Mouse (Mus musculus): ENCODE measurements around the gene Omt2b. TPM values are rescaled to one million over a fixed set of nuclear protein-coding genes. Genes with fewer than 3 reads are reported as not detected.
"Not testable (repeated sequence)": the region's sequence is repeated elsewhere in the genome, so short reads cannot be mapped to it uniquely, and the experiment has no call there.

The Omt2b gene
- not detected for total RNA-seq (2021)

DNA sequence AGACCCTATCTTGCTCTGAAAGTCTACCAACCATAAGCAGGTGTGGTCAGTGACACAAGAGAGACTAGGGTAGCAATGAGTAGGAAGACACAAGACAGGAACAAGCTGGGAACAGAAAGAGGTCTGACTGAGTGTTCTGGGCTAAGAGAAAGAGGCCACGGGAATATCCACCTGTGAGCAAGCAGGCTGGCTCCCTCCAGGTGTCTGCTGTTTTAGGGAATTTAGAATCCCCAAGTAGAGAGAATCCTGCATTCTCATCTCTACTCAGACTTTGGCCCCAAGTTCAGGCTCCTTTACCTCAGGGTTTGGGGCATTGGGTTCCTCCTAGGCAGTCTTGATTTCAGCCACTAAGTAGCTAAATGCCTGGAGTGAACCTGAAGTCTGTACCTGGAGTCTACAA lies at the start of gene Omt2b:
TSS of gene Omt2b (plus strand) at position 301 of the 400 bp plus-strand sequence.
- DNase-seq (ENCODE audit: low spot score in 2 of 2); intact Hi-C loops (cut with DNase I): not testable (repeated sequence)

DNA sequence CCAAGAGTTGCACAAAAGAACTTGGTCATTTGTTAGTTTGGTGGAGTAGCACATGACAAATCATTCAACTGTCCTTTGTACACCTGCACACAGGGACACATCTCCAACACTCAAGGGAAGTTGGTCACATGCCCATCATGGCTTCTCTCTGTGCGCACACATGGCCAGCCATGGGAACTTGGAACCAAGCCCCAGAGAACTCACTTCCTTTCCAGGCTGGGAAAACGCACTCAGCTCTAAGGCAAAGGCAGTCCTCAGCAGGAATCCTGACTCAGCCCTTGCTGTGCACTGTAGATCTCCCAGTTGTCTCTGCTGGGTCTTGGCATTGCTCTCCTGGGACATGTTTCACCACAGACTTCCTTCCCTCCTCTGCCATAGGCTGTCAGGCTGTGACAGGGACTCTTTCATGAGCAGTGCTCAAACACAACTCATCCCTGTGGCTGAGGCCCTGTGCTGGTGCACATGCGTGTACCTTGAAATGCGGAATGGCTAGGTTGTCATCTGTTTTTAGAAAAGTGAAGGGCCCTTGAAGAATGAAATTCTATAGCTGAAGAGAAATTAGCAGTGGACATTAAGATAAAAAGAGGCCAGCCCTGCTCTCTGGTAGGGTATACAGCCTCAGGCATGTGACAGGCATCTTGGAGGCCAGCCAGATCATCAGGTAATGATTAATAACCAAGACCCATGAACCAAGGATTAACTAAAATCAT lies 45.2 kb upstream of the Omt2b start:
- DNase-seq (ENCODE audit: low spot score in 2 of 2); intact Hi-C loops (cut with DNase I): not testable (repeated sequence)

GRCm38 (mm10) chr9:78289063-78289462 lies 38.3 kb upstream of the Omt2b start:
- intact Hi-C loops (cut with DNase I); DNase-seq (ENCODE audit: low spot score in 2 of 2): not testable (repeated sequence)

DNA sequence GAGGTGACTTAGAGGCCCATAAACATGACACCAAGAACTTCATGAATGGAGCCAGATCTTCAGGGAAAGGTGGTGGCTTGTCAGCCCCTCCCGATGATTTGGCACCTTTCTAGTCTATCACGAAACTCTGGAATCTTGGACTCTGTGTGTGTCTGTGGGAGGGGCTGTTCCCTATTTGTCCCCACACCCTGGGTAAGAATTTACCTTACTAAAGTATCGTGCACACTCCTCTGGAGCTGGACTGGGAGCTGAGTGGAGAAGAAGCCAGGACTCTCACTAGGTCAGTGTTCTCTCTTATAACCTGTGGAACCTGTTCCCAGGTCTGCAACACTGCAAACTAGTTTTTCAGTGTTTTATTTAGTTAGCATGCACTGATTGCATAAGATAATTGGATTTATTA lies 37.7 kb upstream of the Omt2b start, which contains the start of gene Gm10639:
TSS of gene Gm10639 (plus strand) at position 201 of the 400 bp plus-strand sequence.
- intact Hi-C loops (cut with DNase I), result loop anchor here (10.0 kb wide), 1 partner anchor 55 kb away; no protein-coding TSS in a partner anchor
- DNase-seq (ENCODE audit: low spot score in 2 of 2), result not testable (repeated sequence)

DNA sequence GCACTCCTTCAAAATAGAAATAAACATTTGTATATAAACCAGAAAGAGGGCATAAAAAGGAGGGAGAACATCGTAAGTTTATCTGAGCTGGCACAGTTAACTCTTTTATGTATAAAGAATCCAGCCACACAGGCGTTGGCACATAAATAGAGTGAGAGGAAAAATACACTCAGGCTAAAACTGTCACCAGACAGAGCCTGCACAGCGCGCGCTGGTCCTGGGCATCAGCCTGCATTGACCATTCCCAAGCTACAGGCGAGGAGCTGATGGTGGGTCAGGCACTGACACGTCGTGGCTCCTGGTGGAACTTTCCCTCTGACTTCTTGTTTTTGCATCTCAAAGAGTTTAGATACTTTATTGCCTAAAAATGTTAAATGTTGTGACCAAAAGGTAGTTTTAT lies 34.9 kb upstream of the Omt2b start:
- not testable (repeated sequence) for DNase-seq (ENCODE audit: low spot score in 2 of 2)
- intact Hi-C loops (cut with DNase I), result loop anchor here (10.0 kb wide), 1 partner anchor 52 kb away; no protein-coding TSS in a partner anchor

- intact Hi-C loops (cut with DNase I), result loop anchor here (10.0 kb wide), 1 partner anchor 51 kb away; no protein-coding TSS in a partner anchor
Observed at GRCm38 (mm10) chr9:78293683-78294082, 33.7 kb upstream of the Omt2b start.

GRCm38 (mm10) chr9:78294781-78295180 lies 32.6 kb upstream of the Omt2b start:
- not testable (repeated sequence) for DNase-seq (ENCODE audit: low spot score in 2 of 2)
- intact Hi-C loops (cut with DNase I), result loop anchor here (10.0 kb wide), 1 partner anchor 50 kb away; no protein-coding TSS in a partner anchor

More at GRCm38 (mm10) chr9:78293683-78294082, 33.7 kb upstream of the Omt2b start:
- DNase-seq (ENCODE audit: low spot score in 2 of 2), result not testable (repeated sequence)

DNA sequence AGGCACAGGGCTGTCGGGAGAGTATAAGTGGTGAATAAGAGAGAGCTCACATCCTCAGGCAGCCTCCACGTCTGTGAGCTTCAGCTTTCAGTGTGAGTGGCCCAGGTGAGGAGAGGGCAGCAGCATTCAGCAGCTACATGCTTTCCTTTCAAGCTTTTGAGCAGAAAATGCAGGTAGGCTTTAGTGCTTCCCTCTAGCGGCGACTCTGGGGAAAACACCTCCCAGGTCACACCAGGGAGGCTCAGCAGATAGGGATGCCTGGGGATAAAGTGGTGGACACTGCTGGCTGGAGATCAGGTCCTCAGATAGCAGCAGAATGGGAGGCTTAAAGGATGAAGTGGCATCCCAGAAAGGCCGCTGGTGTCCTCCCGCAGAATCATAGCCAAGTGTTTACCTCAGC lies 31.3 kb upstream of the Omt2b start:
- intact Hi-C loops (cut with DNase I), result loop anchor here (10.0 kb wide), 1 partner anchor 49 kb away; no protein-coding TSS in a partner anchor
- peak; percentile 10 to 48 for DNase-seq (ENCODE audit: low spot score in 2 of 2)

- intact Hi-C loops (cut with DNase I), result loop anchor here (10.0 kb wide), 1 partner anchor 47 kb away; no protein-coding TSS in a partner anchor
- no peak for DNase-seq (ENCODE audit: low spot score in 2 of 2)
Observed at GRCm38 (mm10) chr9:78298232-78298631, 29.2 kb upstream of the Omt2b start.

DNA sequence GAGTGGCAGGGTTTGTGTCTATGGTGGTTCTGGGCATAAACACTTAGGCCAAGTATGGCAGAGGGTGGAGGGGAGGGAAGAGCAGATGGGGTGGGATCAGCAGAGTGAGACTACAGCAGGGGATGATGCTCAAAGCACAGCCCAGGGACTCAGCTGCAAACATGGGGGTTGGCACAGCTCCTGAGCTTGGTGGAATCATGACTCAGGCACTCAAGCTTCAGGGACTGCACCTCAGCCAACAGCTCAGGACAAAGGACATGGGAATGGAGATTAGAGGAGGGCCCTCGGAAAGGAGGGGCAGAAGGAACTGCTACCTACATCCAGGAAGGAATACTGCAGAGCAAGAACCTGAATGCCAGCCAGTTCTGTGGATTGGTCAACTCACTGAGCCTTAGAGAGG lies 28.2 kb upstream of the Omt2b start:
- DNase-seq (ENCODE audit: low spot score in 2 of 2), result not testable (repeated sequence)
- intact Hi-C loops (cut with DNase I), result loop anchor here (10.0 kb wide), 1 partner anchor 46 kb away; no protein-coding TSS in a partner anchor

- DNase-seq (ENCODE audit: low spot score in 2 of 2); intact Hi-C loops (cut with DNase I): not testable (repeated sequence)
Observed at GRCm38 (mm10) chr9:78308122-78308521, 19.3 kb upstream of the Omt2b start.

DNA sequence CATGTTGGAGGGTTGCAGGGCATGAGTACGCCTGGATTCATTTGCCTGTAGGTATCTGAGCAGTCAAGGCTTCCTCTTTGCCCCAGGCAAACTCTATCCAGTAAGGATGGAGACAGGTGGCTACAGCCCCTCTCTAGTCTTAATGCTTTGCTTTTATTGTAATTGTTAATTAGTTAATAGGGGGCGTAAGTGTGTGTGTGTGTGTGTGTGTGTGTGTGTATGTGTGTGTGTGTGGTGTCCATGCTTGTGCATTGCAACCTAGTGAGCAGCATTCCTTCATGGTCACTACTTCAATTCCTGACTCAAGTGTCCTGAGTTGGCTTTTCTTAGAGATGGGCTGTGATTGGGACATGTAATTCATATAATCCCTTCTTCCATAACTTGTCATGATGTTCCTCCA lies 12.7 kb upstream of the Omt2b start, which contains the start of gene Omt2a:
TSS of gene Omt2a (minus strand) at position 101 of the 400 bp plus-strand sequence.
- DNase-seq (ENCODE audit: low spot score in 2 of 2), result no peak
- intact Hi-C loops (cut with DNase I), result no loop called here

DNA sequence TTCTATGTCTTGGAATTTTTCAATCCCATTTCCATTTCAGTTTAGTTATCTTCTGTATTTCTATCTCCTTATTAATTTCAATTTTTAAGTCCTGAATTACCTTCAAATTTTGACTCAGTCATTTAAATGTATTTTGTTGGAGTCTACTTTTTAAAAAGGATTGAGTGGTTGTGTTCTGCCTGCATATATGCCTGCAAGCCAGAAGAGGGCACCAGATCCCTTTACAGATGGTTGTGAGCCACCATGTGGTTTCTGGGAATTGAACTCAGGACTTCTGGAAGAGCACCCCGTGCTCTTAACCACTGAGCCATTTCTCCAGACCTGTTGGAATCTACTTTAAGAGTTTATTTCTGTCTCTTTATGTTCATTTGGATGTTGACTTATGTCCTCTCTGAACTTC lies 7.9 kb upstream of the Omt2b start:
- DNase-seq (ENCODE audit: low spot score in 2 of 2), result no peak
- intact Hi-C loops (cut with DNase I), result no loop called here

DNA sequence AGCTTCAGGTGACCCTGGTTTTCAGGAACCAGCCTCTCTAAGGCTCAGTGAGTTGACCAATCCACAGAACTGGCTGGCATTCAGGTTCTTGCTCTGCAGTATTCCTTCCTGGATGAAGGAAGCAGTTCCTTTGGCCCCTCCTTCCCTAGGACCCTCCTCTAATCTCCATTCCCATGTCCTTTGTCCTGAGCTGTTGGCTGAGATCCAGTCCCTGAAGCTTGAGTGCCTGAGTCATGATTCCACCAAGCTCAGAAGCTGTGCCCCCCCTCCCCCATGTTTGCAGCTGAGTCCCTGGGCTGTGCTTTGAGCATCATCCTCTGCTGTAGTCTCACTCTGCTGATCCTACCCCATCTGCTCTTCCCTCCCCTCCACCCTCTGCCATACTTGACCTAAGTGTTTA lies 9.7 kb downstream of the Omt2b start:
- intact Hi-C loops (cut with DNase I); DNase-seq (ENCODE audit: low spot score in 2 of 2): not testable (repeated sequence)

- peak in 1 of 2 experiments; percentile 4 for DNase-seq (ENCODE audit: low spot score in 2 of 2)
- intact Hi-C loops (cut with DNase I), result loop anchor here (10.0 kb wide), 1 partner anchor 46 kb away; no protein-coding TSS in a partner anchor
Observed at GRCm38 (mm10) chr9:78340324-78340723, 12.9 kb downstream of the Omt2b start.

GRCm38 (mm10) chr9:78342494-78342893 lies 15.1 kb downstream of the Omt2b start:
- intact Hi-C loops (cut with DNase I), result loop anchor here (10.0 kb wide), 1 partner anchor 48 kb away; no protein-coding TSS in a partner anchor
- not testable (repeated sequence) for DNase-seq (ENCODE audit: low spot score in 2 of 2)

DNA sequence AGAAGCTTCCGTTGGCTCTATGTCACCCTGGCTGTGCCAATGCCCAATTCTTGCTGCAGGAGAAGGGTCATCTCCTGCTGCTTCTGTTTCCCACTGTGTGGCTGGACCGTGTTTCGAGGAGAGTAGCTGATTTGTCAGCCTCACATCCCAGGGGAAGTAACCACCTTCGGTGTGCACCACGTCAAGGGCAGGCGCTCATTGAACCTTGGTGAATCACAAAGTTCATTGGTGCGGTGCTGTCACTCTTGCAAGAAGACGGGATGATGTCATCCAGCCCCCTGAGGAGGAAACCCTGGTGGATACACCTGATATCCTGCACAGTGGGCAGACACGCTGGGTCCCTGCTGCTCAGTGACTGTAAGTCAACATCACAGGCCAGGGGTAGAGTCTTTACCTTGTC lies 15.7 kb downstream of the Omt2b start:
- not testable (repeated sequence) for DNase-seq (ENCODE audit: low spot score in 2 of 2)
- intact Hi-C loops (cut with DNase I), result loop anchor here (10.0 kb wide), 1 partner anchor 48 kb away; no protein-coding TSS in a partner anchor

DNA sequence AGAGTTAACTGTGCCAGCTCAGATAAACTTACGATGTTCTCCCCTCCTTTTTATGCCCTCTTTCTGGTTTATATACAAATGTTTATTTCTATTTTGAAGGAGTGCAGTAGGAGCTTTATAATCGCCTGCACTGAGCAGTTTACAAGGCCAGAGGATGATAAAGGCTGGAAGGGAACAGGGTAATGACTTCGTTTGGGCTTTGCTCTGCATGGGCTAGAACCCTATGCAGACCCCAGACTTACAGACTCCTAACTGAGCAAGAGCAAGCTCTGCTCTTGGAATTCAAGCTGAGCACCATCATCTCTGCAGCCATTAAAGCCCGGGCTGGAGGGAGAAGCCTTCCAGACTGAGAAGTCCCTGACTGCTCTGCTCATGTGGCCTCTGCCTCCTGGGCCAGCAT lies 17.8 kb downstream of the Omt2b start:
- DNase-seq (ENCODE audit: low spot score in 2 of 2), result not testable (repeated sequence)
- intact Hi-C loops (cut with DNase I), result loop anchor here (10.0 kb wide), 1 partner anchor 50 kb away; no protein-coding TSS in a partner anchor

- intact Hi-C loops (cut with DNase I), result loop anchor here (10.0 kb wide), 1 partner anchor 52 kb away; no protein-coding TSS in a partner anchor
- no peak for DNase-seq (ENCODE audit: low spot score in 2 of 2)
Observed at GRCm38 (mm10) chr9:78347004-78347403, 19.6 kb downstream of the Omt2b start.
